10 mouse cellular contexts compared by ENCODE assay signal in the genomic region with DNA sequence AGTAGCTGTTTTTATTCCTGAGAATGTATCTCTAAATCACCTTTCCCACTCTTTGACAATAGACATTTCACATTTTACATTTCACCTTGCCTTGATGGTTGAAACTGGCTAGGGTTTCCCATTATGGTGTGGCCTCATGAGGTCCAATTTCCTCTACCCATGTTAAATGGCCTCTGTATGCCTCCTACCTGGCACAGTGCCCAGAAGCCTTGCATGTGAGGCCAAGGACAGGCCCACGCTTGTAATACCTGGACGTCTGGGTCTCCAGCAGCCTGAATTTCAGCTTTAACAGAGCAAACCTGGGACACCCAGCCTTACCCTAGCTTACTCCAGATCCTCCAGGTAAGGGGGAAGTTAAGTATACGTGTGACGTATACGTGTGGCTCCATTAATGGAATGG. TPM values are rescaled to one million over a fixed set of nuclear protein-coding genes. Genes with fewer than 3 reads are reported as not detected.
DNase-seq lines count a peak whose midpoint lies in the region; ATAC-seq lines count a peak whose summit lies in the region.
"Had no signal": no experiment of that assay in that cellular context is flagged by ENCODE, and none has a peak within 500 bp of the region (broad histone marks: within the 10 kb centered on the region; RNA-seq: fewer than 3 reads in every experiment).

No protein-coding gene starts in this region.

- ATAC-seq in forebrain, embryonic 14.5 days, result no peak
- no peak for ATAC-seq in activated CD4-positive, CD25-positive, alpha-beta regulatory T cell, adult 4 months

- H3K27me3 ChIP-seq in forebrain, embryonic 14.5 days (replicated peaks; ENCODE audit: control insufficient read depth, insufficient read depth, low read length), result peaks cover under 1% of the 10 kb centered on the region; the same call in 1 of the 2 replicates
- H3K27me3 ChIP-seq in forebrain, embryonic 10.5 days (ENCODE audit: poor library complexity, severe bottlenecking), result peaks cover 5% of the 10 kb centered on the region

- H3K4me2 ChIP-seq in forebrain, embryonic 14.5 days (ENCODE audit: low read length), result no peak overlapping the region
- H3K4me2 ChIP-seq: neural tube, embryonic 12.5 days had no signal

- H3K27ac ChIP-seq in forebrain, embryonic 14.5 days (ENCODE audit: low read depth, low read length), result no peak overlapping the region
- H3K27ac ChIP-seq in forebrain, embryonic 10.5 days, result no peak overlapping the region
- H3K27ac ChIP-seq: neural tube, embryonic 12.5 days had no signal

- H3K9me3 ChIP-seq in forebrain, embryonic 14.5 days (replicated peaks; ENCODE audit: control insufficient read depth, low read length), result no peaks in the 10 kb centered on the region
- H3K9me3 ChIP-seq in forebrain, embryonic 10.5 days, result no peaks in the 10 kb centered on the region
- H3K9me3 ChIP-seq: neural tube, embryonic 12.5 days had no signal

- peak; percentile 23 for DNase-seq in forebrain, embryonic 14.5 days (ENCODE audit: low spot score)
- DNase-seq in forebrain, embryonic 10.5 days (ENCODE audit: extremely low spot score, low spot score), result no peak
- peak; percentile 60 for DNase-seq in adrenal gland, postnatal 10 days
- peak; percentile 92 for DNase-seq in kidney, postnatal 14 days
- DNase-seq in ovary, postnatal 14 days (ENCODE audit: low spot score), result peak; percentile 53
- DNase-seq in frontal cortex, postnatal 10 days (ENCODE audit: low spot score in 2 of 2), result no peak
- no peak for DNase-seq in left cerebral cortex, adult 11 months (ENCODE audit: low spot score)
- DNase-seq: layer of hippocampus, adult 9-11 months had no signal

- no peaks in the 10 kb centered on the region for H3K36me3 ChIP-seq in forebrain, embryonic 14.5 days (ENCODE audit: control insufficient read depth, insufficient read depth, low read length)
- no peaks in the 10 kb centered on the region for H3K36me3 ChIP-seq in forebrain, embryonic 10.5 days (replicated peaks)
- H3K36me3 ChIP-seq: neural tube, embryonic 12.5 days had no signal

- H3K4me3 ChIP-seq in forebrain, embryonic 14.5 days (ENCODE audit: low read depth, low read length), result no peak overlapping the region
- no peak overlapping the region for H3K4me3 ChIP-seq in forebrain, embryonic 10.5 days
- H3K4me3 ChIP-seq: neural tube, embryonic 12.5 days had no signal

- H3K4me1 ChIP-seq in forebrain, embryonic 14.5 days (ENCODE audit: control insufficient read depth, insufficient read depth, low read length), result no peaks in the 10 kb centered on the region
- H3K4me1 ChIP-seq in forebrain, embryonic 10.5 days, result peaks cover 7% of the 10 kb centered on the region
- H3K4me1 ChIP-seq: neural tube, embryonic 12.5 days had no signal

- no peak overlapping the region for H3K9ac ChIP-seq in forebrain, embryonic 14.5 days (ENCODE audit: low read length)
- H3K9ac ChIP-seq: neural tube, embryonic 12.5 days had no signal

- 66% methylated on average over 5 of the region's 5 CpGs for WGBS in forebrain, embryonic 14.5 days
- 94% methylated on average over 5 of the region's 5 CpGs for WGBS in forebrain, embryonic 10.5 days

RNA-seq across cellular contexts. Expression of gene Ttll10, which starts 24.1 kb away (rescaled TPM):
- polyA plus RNA-seq in forebrain, embryonic 14.5 days (2014; fragmentation: Nextera tagmentation; extraction: Ambion mirVana), result not detected in 2 replicates
- polyA plus RNA-seq in forebrain, embryonic 10.5 days (2016; fragmentation: Nextera tagmentation; extraction: Ambion mirVana), result 0.10 and 0.41 TPM in 2 replicates
- total RNA-seq in adrenal gland, postnatal 10 days (2021), result under 1 TPM; 0.27 to 0.67 TPM
- polyA plus RNA-seq in activated CD4-positive, CD25-positive, alpha-beta regulatory T cell, adult 4 months (2017; shearing (Covaris generic)), result not detected

RNA-seq across cellular contexts. Expression of gene 9430015G10Rik, which starts 26.4 kb away (rescaled TPM):
- polyA plus RNA-seq in forebrain, embryonic 14.5 days (2014; fragmentation: Nextera tagmentation; extraction: Ambion mirVana), result 29.0 and 34.3 TPM in 2 replicates
- 81.2 and 86.9 TPM in 2 replicates for polyA plus RNA-seq in forebrain, embryonic 10.5 days (2016; fragmentation: Nextera tagmentation; extraction: Ambion mirVana)
- 10 to 100 TPM; 10.6 to 13.8 TPM for total RNA-seq in adrenal gland, postnatal 10 days (2021)
- polyA plus RNA-seq in activated CD4-positive, CD25-positive, alpha-beta regulatory T cell, adult 4 months (2017; shearing (Covaris generic)), result 10 to 100 TPM; 14.9 to 19.3 TPM

RNA-seq across cellular contexts. Expression of gene Rnf223, which starts 47.0 kb away (rescaled TPM):
- polyA plus RNA-seq in forebrain, embryonic 14.5 days (2014; fragmentation: Nextera tagmentation; extraction: Ambion mirVana), result 0.41 and 0.59 TPM in 2 replicates
- 0.87 and 1.1 TPM in 2 replicates for polyA plus RNA-seq in forebrain, embryonic 10.5 days (2016; fragmentation: Nextera tagmentation; extraction: Ambion mirVana)
- under 1 TPM; 0.09 to 0.15 TPM for total RNA-seq in adrenal gland, postnatal 10 days (2021)
- under 1 TPM in 1 of 2 experiments, not detected in 1; 0.20 TPM for polyA plus RNA-seq in activated CD4-positive, CD25-positive, alpha-beta regulatory T cell, adult 4 months (2017; shearing (Covaris generic))

RNA-seq across cellular contexts. Expression of gene Tnfrsf18, which starts 57.4 kb away (rescaled TPM):
- polyA plus RNA-seq in forebrain, embryonic 14.5 days (2014; fragmentation: Nextera tagmentation; extraction: Ambion mirVana), result 0.40 and 0.53 TPM in 2 replicates
- 0.72 and 1.1 TPM in 2 replicates for polyA plus RNA-seq in forebrain, embryonic 10.5 days (2016; fragmentation: Nextera tagmentation; extraction: Ambion mirVana)
- under 1 TPM; 0.51 to 0.66 TPM for total RNA-seq in adrenal gland, postnatal 10 days (2021)
- 100 to 1,000 TPM; 770 to 845 TPM for polyA plus RNA-seq in activated CD4-positive, CD25-positive, alpha-beta regulatory T cell, adult 4 months (2017; shearing (Covaris generic))

Comparison
In these comparisons a context has a peak if more than half of its experiments do, and no peak if none do; other contexts are left out.
1. DNase-seq: peak in forebrain, embryonic 14.5 days (single experiment), adrenal gland, postnatal 10 days (single experiment), kidney, postnatal 14 days (single experiment) and ovary, postnatal 14 days (single experiment); none in forebrain, embryonic 10.5 days (single experiment), frontal cortex, postnatal 10 days (0 of 2) and left cerebral cortex, adult 11 months (single experiment).